Mouse (Mus musculus): Measurements from ENCODE around the gene Slco2b1.
A peak's percentile ranks its signal among the peaks of the same experiment; 100 is the strongest.

The Slco2b1 gene

GRCm38 (mm10) chr7:99644701-99645100, 66.4 kb downstream of the Slco2b1 start:
- no peak for DNase-seq

- no peak for DNase-seq
Measured at GRCm38 (mm10) chr7:99642078-99642477, 69.1 kb downstream of the Slco2b1 start.

GRCm38 (mm10) chr7:99641245-99641644, 69.9 kb downstream of the Slco2b1 start:
- DNase-seq = no peak

- DNase-seq = no peak
Measured at GRCm38 (mm10) chr7:99633966-99634665, 77.0 kb downstream of the Slco2b1 start.

- DNase-seq = no peak
Measured at GRCm38 (mm10) chr7:99632286-99632685, 78.9 kb downstream of the Slco2b1 start.

GRCm38 (mm10) chr7:99627366-99627765, 83.8 kb downstream of the Slco2b1 start:
- no peak for DNase-seq

- DNase-seq = peak; percentile 66
Measured at GRCm38 (mm10) chr7:99626376-99627270, 84.5 kb downstream of the Slco2b1 start, which contains the start of gene Tpbgl. TSS of gene Tpbgl (minus strand) at chr7:99627103.

- DNase-seq = peak; percentile 86
Measured at GRCm38 (mm10) chr7:99625722-99626375, 85.3 kb downstream of the Slco2b1 start.

GRCm38 (mm10) chr7:99618860-99619259, 92.3 kb downstream of the Slco2b1 start:
- DNase-seq = peak; percentile 64

- no peak for DNase-seq
Measured at GRCm38 (mm10) chr7:99618264-99618663, 92.9 kb downstream of the Slco2b1 start.

All from thymus, postnatal 14 days (tissue).